Mouse (Mus musculus): ENCODE results near the gene Tef.

DNA sequence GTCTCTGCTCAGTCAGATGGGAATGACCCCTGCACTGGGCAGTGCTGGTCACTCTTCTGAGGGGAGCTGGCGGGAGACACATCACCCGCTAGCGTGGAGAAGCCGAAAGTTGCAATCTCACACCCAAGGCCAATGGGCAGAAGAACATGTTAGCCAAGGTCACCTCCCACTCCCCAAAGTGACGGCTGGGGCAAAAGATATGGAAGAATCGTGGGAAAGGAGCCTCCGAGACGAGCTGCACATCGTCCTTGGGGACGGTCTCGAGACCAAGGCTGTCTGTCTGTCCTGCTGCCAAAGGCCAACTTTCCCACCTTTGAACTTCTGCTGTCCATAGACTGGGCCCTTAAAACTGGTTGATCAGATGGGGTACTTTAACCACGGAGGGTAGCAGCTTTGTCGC lies 14.7 kb upstream of the Tef start:
- TF ChIP-seq CTCF (IDR thresholded peaks at IDR 0.05) = no peak
- no peak for TF ChIP-seq EP300 (IDR thresholded peaks at IDR 0.05)

All from lung, postnatal 0 days (tissue).